Mouse (Mus musculus) liver, embryonic 15.5 days (tissue): ENCODE measurements around the gene Btbd35f7. TPM values are rescaled to one million over a fixed set of nuclear protein-coding genes. Genes with fewer than 3 reads are reported as not detected.
"Not testable (repeated sequence)": the region's sequence is repeated elsewhere in the genome, so short reads cannot be mapped to it uniquely, and the experiment has no call there.

Experiments used
- ATAC-seq: fragments of 200-750 bp; cut with Nextera tagmentation; 2 replicates; pipeline ENCODE4 v1.8.0; 2017; ENCODE audit warnings: moderate number of reproducible peaks, mild to moderate bottlenecking, moderate library complexity; ENCODE audit not compliant: insufficient read depth
- H3K27ac ChIP-seq: fragments of 300-500 bp; sonication (generic); replicated peaks from 2 replicates; pipeline ENCODE4 v1.5.1; 2015; ENCODE audit warnings: mild to moderate bottlenecking, inconsistent platforms
- H3K27me3 ChIP-seq: fragments of 300-500 bp; sonication (generic); 2 replicates; pipeline ENCODE4 v1.6.1; 2015; ENCODE audit warnings: mild to moderate bottlenecking, inconsistent platforms
- H3K36me3 ChIP-seq: fragments of 300-500 bp; sonication (generic); replicated peaks from 2 replicates; pipeline ENCODE4 v1.6.1; 2015; ENCODE audit warnings: moderate library complexity, mild to moderate bottlenecking, inconsistent platforms
- H3K4me1 ChIP-seq: fragments of 300-500 bp; sonication (generic); replicated peaks from 2 replicates; pipeline ENCODE4 v1.6.1; 2015; ENCODE audit warnings: inconsistent platforms
- H3K4me2 ChIP-seq: fragments of 300-500 bp; sonication (generic); 2 replicates; pipeline ENCODE4 v1.6.1; 2015; ENCODE audit warnings: moderate library complexity, mild to moderate bottlenecking, inconsistent platforms
- H3K4me3 ChIP-seq: fragments of 300-500 bp; sonication (generic); replicated peaks from 2 replicates; pipeline ENCODE4 v1.5.1; 2015; ENCODE audit warnings: mild to moderate bottlenecking, inconsistent platforms
- H3K9ac ChIP-seq: fragments of 300-500 bp; sonication (generic); 2 replicates; pipeline ENCODE4 v1.6.1; 2015; ENCODE audit warnings: moderate library complexity, mild to moderate bottlenecking, inconsistent platforms
- H3K9me3 ChIP-seq: fragments of 300-500 bp; sonication (generic); replicated peaks from 2 replicates; pipeline ENCODE4 v1.6.1; 2016; ENCODE audit warnings: inconsistent platforms
- WGBS: fragments of 180-500 bp; shearing (Covaris S2); methylation state at CpG from one replicate; pipeline ENCODE4 v1.1.7; 2015; ENCODE audit warnings: mixed read lengths; ENCODE audit not compliant: insufficient replicate concordance; 5-methylcytosine and 5-hydroxymethylcytosine counted together
- polyA plus RNA-seq: library from polyadenylated mRNA; unstranded; fragments of >200 nt; fragmentation: Nextera tagmentation; extraction: Ambion mirVana; gene quantifications from 2 replicates; pipeline ENCODE4 v1.2.1, GENCODE M21; 2015

Gene Btbd35f7
- not detected in 2 replicates for polyA plus RNA-seq

DNA sequence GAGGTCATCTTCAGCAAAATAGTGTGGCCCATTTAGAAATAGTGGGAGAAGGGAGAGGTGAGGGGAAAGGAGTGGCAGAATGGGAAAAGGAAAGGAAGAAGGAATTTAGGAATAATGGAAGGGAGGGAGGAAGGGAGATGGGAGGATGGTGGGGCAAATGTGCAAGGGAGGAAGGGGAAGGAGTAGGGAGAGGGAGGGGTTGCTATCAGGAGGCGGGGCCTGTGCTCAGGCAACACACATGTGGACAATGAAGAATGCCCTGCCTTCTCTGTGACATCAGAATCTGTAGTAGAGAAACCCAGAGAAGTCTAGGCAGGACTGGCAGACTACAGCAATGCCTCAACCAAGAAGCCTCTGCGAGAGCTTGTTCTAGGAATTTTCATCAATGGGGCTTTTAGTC lies at the start of gene Btbd35f7:
Btbd35f7 (plus strand) TSS at position 301 of the 400 bp plus-strand sequence.
- not testable (repeated sequence) for ATAC-seq, H3K36me3 ChIP-seq, H3K9ac ChIP-seq

More for the DNA sequence above, at the start of gene Btbd35f7:
- not testable (repeated sequence) for H3K4me1 ChIP-seq, H3K4me2 ChIP-seq, H3K27me3 ChIP-seq, H3K9me3 ChIP-seq, H3K4me3 ChIP-seq, H3K27ac ChIP-seq
- WGBS: no CpG with 5 or more reads among the region's 2 CpGs

Other genes with a start within 250 kb of the Btbd35f7 start
- not detected in 2 replicates for gene Mycs, start 199.8 kb upstream of the Btbd35f7 start, polyA plus RNA-seq